Mouse (Mus musculus): ENCODE data around the gene Smarca2. TPM values are rescaled to one million over a fixed set of nuclear protein-coding genes. Genes with fewer than 3 reads are reported as not detected.
"Not testable (repeated sequence)": the region's sequence is repeated elsewhere in the genome, so short reads cannot be mapped to it uniquely, and the experiment has no call there.

The Smarca2 gene
- polyA plus RNA-seq, 1 experiment from 2014 or later: 29.6 TPM

DNA sequence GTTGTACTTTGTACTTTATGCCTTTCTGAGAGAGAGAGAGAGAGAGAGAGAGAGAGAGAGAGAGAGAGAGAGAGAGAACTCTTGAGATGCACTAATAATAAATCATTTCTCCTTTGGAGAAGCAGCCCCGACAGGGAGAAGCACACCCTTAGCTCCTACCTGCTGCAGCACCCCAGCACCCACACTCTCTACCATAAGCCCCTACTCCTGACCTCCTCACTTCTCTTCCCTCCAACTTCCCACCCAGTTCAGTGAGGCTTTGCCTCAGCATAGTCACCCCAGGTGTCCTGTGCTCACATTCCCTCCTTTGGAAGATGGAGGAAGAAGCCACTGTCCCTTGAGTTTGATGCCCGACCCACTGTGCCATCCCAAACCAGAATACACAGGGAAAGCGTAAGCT, 40.2 kb downstream of the Smarca2 start:
- H3K36me3 ChIP-seq (ENCODE audit: control insufficient read depth, insufficient read depth, low read length): peaks cover 4% of the 10 kb centered on the region; the same call in 1 of the 2 replicates
- no peaks in the 10 kb centered on the region for H3K4me1 ChIP-seq (ENCODE audit: control insufficient read depth, insufficient read depth, low read length)
- H3K27me3 ChIP-seq (replicated peaks; ENCODE audit: control insufficient read depth, insufficient read depth, low read length): no peaks in the 10 kb centered on the region
- 68% methylated on average over 3 of the region's 3 CpGs for WGBS
- H3K4me3 ChIP-seq (ENCODE audit: low read length): no peak overlapping the region
- H3K9me3 ChIP-seq (ENCODE audit: control insufficient read depth, low read length): no peaks in the 10 kb centered on the region
- no peak overlapping the region for H3K27ac ChIP-seq (ENCODE audit: low read length)
- H3K9ac ChIP-seq (ENCODE audit: low read depth, low read length): no peak overlapping the region
- H3K4me2 ChIP-seq (ENCODE audit: low read depth, low read length): no peak overlapping the region
- ATAC-seq: no peak

DNA sequence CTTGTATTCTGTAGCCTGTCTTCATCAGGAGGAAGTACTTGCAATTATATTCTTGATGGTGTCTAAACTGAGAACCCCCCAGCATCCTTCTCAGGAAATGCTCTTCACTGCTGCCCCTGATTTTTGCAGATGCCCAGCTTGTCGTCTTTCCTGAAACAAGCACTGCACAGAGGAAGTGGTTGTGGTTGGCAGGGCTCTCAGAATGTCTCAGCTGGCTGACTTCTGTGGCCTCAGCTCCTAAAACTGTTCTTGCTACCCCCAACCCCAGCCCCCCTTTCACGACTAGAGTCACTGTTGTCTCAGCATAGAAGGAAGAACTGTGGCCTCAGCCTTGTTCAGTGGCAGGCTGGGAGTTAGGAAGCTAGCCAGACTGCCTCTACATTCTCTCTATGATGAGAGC, 41.3 kb downstream of the Smarca2 start:
- 46% methylated on average over 2 of the region's 2 CpGs for WGBS
- no peaks in the 10 kb centered on the region for H3K36me3 ChIP-seq (ENCODE audit: control insufficient read depth, insufficient read depth, low read length)
- H3K9me3 ChIP-seq (ENCODE audit: control insufficient read depth, low read length): no peaks in the 10 kb centered on the region
- no peaks in the 10 kb centered on the region for H3K27me3 ChIP-seq (replicated peaks; ENCODE audit: control insufficient read depth, insufficient read depth, low read length)
- ATAC-seq: no peak
- H3K27ac ChIP-seq (ENCODE audit: low read length): no peak overlapping the region
- no peak overlapping the region for H3K9ac ChIP-seq (ENCODE audit: low read depth, low read length)
- H3K4me1 ChIP-seq (ENCODE audit: control insufficient read depth, insufficient read depth, low read length): no peaks in the 10 kb centered on the region
- H3K4me2 ChIP-seq (ENCODE audit: low read depth, low read length): no peak overlapping the region
- no peak overlapping the region for H3K4me3 ChIP-seq (ENCODE audit: low read length)

DNA sequence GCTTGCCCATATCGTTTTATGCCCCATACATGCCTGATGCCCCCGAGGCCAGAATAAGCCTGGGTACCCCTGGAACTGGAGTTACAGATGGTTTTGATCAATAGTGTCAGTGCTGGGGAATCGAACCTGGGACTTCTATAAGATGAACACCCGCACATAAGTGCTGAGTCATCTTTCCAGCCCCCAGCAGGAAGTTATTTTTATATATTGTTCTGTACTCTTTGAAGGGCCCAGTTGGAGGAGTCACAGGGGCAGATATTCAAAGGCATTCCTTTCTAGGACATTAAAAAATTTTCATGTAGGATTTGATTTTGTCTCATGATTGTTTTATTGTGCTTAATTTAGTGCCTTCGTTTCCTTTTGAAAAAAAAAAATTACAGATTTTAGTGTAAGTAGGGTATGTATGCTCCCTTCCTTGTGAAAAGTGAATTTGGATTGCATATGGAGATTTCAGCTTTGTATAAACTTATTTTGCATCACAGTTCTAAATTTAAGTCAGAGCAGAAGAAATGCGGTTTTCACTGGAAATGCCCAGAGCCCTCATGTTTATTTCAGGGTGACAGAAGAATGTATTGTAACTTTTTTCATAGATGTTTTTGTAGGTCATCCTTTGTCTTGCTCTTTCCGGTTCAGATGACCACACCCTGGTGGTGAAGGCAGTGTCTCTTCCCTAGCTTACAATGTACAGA, 45.9 kb downstream of the Smarca2 start:
- Histone ChIP-seq H3K4me2 (ENCODE audit: low read depth, low read length) (no peak overlapping the region), H3K27ac (ENCODE audit: low read length) (no peak overlapping the region), H3K4me3 (ENCODE audit: low read length) (no peak overlapping the region), H3K27me3 (replicated peaks; ENCODE audit: control insufficient read depth, insufficient read depth, low read length) (no peaks in the 10 kb centered on the region), H3K4me1 (ENCODE audit: control insufficient read depth, insufficient read depth, low read length) (no peaks in the 10 kb centered on the region), H3K36me3 (ENCODE audit: control insufficient read depth, insufficient read depth, low read length) (no peaks in the 10 kb centered on the region), H3K9ac (ENCODE audit: low read depth, low read length) (no peak overlapping the region), H3K9me3 (ENCODE audit: control insufficient read depth, low read length) (no peaks in the 10 kb centered on the region)
- 90% methylated on average over 7 of the region's 7 CpGs for WGBS
- no peak for ATAC-seq

DNA sequence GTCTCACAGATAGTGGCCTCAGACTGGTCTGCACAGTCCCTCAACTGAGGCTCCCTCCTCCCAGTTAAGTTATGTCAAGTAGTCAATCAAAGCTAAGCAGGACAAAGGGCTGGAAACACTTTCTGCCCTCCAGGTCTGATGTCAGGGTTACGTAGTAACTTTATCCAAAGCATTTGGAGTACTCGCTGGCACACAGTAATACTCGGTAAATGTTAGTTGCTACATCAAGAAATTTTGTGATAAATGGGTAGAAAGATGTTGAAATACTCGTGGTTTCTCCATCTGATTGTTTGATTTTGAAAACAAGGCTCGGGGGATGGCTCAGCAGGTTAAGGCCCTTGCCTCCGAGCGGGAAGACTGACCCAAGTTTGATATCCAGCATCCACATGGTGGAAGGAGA, 53.5 kb downstream of the Smarca2 start:
- H3K9me3 ChIP-seq (ENCODE audit: control insufficient read depth, low read length): no peaks in the 10 kb centered on the region
- no peak overlapping the region for H3K4me2 ChIP-seq (ENCODE audit: low read depth, low read length)
- WGBS: 85% methylated on average over 7 of the region's 7 CpGs
- H3K4me3 ChIP-seq (ENCODE audit: low read length): no peak overlapping the region
- ATAC-seq: no peak
- no peak overlapping the region for H3K27ac ChIP-seq (ENCODE audit: low read length)
- no peaks in the 10 kb centered on the region for H3K27me3 ChIP-seq (replicated peaks; ENCODE audit: control insufficient read depth, insufficient read depth, low read length)
- no peak overlapping the region for H3K9ac ChIP-seq (ENCODE audit: low read depth, low read length)
- H3K4me1 ChIP-seq (ENCODE audit: control insufficient read depth, insufficient read depth, low read length): no peaks in the 10 kb centered on the region
- no peaks in the 10 kb centered on the region for H3K36me3 ChIP-seq (ENCODE audit: control insufficient read depth, insufficient read depth, low read length)

DNA sequence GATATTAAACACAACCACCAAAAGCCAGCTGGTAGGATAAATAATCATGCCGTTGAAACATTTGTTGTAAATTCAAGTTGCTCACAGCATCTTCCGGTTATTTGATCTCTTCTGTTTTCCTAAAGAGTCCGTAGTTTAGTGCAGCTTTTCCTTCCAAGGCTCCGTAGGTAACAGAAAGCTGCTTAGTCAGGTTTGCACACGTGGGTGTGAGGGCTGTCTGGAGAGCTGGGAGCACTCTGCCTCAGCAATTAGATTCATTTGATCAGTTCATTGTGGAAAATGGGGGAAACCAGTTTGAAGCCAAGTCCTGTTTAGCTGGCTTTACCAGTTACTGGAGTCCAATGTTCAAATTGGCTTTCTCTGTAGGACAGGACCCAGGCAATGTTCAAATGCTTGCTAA, 55.1 kb downstream of the Smarca2 start:
- Histone ChIP-seq H3K4me2 (ENCODE audit: low read depth, low read length) (no peak overlapping the region), H3K27me3 (replicated peaks; ENCODE audit: control insufficient read depth, insufficient read depth, low read length) (no peaks in the 10 kb centered on the region), H3K9ac (ENCODE audit: low read depth, low read length) (no peak overlapping the region), H3K9me3 (ENCODE audit: control insufficient read depth, low read length) (no peaks in the 10 kb centered on the region), H3K4me3 (ENCODE audit: low read length) (no peak overlapping the region), H3K27ac (ENCODE audit: low read length) (no peak overlapping the region), H3K36me3 (ENCODE audit: control insufficient read depth, insufficient read depth, low read length) (no peaks in the 10 kb centered on the region), H3K4me1 (ENCODE audit: control insufficient read depth, insufficient read depth, low read length) (no peaks in the 10 kb centered on the region)
- WGBS: 72% methylated on average over 5 of the region's 5 CpGs
- ATAC-seq: peak; percentile 58; the same call in 1 of the 2 replicates

DNA sequence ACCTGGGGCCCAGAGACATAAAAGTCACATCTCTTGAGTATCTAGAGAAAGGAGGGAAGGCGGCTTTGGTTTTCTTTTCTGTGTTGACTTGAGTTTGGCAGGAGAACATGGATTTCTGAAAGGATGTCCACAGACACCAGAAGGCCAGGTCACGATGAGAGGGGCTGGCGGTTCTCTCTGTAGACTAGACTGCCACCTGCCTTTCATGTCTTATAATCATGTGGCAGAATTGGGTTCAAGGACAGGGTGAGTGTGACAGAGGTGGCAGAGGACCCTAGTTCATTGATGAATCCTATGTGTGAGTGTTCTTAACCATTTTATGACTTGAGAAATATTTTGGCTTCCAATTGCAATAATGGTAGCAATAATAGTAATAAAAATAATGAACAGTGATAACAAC, 56.3 kb downstream of the Smarca2 start:
- Histone ChIP-seq H3K4me1 (ENCODE audit: control insufficient read depth, insufficient read depth, low read length) (no peaks in the 10 kb centered on the region), H3K4me2 (ENCODE audit: low read depth, low read length) (no peak overlapping the region), H3K36me3 (ENCODE audit: control insufficient read depth, insufficient read depth, low read length) (no peaks in the 10 kb centered on the region), H3K9me3 (ENCODE audit: control insufficient read depth, low read length) (no peaks in the 10 kb centered on the region), H3K27me3 (replicated peaks; ENCODE audit: control insufficient read depth, insufficient read depth, low read length) (no peaks in the 10 kb centered on the region), H3K9ac (ENCODE audit: low read depth, low read length) (no peak overlapping the region), H3K4me3 (ENCODE audit: low read length) (no peak overlapping the region), H3K27ac (ENCODE audit: low read length) (no peak overlapping the region)
- no peak for ATAC-seq
- WGBS: 87% methylated on average over 3 of the region's 3 CpGs

DNA sequence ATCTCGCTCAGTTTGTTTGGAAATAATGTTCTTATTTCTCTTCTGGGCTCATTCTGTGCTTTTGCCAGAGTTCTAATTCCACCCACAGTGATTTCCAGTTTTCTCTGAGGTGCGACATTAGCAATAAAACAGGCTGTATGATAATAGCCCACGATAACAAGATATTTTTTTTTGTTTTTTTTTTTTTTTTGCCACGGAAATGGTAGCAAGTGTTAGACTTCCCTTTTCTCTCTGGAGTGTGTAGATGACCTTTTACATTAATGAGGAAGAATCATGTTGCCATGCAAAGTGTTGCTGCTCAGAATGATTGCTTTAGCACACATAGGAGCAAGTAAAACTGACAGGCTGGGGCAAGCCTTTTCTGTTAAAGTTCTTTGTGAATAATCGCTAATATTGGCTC, 61.5 kb downstream of the Smarca2 start:
- 70% methylated on average over 5 of the region's 5 CpGs for WGBS

DNA sequence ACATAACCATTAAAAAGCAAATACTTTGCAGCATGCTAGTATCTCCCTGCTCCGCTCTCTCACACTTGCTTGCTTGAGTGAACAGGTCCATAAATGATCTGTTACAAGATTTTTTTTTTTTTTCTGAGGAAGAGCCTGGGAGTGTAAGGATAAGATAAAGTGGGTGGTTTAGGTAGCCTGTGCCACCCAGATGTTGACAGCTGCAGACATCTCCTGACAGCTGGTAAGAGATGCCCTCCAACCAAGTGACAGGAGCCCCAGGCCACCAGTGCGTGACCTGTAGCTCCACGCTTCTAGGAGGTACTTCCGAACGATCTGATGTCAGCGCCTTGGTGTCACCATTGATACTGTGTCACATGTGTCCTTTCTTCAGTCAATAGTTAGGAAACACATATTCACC, 65.2 kb downstream of the Smarca2 start:
- Histone ChIP-seq H3K27me3 (replicated peaks; ENCODE audit: control insufficient read depth, insufficient read depth, low read length) (no peaks in the 10 kb centered on the region), H3K4me3 (ENCODE audit: low read length) (no peak overlapping the region), H3K36me3 (ENCODE audit: control insufficient read depth, insufficient read depth, low read length) (no peaks in the 10 kb centered on the region; the same call in 1 of the 2 replicates), H3K4me2 (ENCODE audit: low read depth, low read length) (no peak overlapping the region), H3K4me1 (ENCODE audit: control insufficient read depth, insufficient read depth, low read length) (no peaks in the 10 kb centered on the region), H3K9ac (ENCODE audit: low read depth, low read length) (no peak overlapping the region), H3K9me3 (ENCODE audit: control insufficient read depth, low read length) (no peaks in the 10 kb centered on the region), H3K27ac (ENCODE audit: low read length) (no peak overlapping the region)
- no peak for ATAC-seq
- 96% methylated on average over 6 of the region's 6 CpGs for WGBS

More for the DNA sequence above, 61.5 kb downstream of the Smarca2 start:
- H3K27me3 ChIP-seq (replicated peaks; ENCODE audit: control insufficient read depth, insufficient read depth, low read length): no peaks in the 10 kb centered on the region
- no peak overlapping the region for H3K9ac ChIP-seq (ENCODE audit: low read depth, low read length)
- H3K4me3 ChIP-seq (ENCODE audit: low read length): no peak overlapping the region
- ATAC-seq: no peak
- H3K36me3 ChIP-seq (ENCODE audit: control insufficient read depth, insufficient read depth, low read length): no peaks in the 10 kb centered on the region
- H3K27ac ChIP-seq (ENCODE audit: low read length): no peak overlapping the region
- no peaks in the 10 kb centered on the region for H3K9me3 ChIP-seq (ENCODE audit: control insufficient read depth, low read length)
- no peak overlapping the region for H3K4me2 ChIP-seq (ENCODE audit: low read depth, low read length)
- H3K4me1 ChIP-seq (ENCODE audit: control insufficient read depth, insufficient read depth, low read length): no peaks in the 10 kb centered on the region

DNA sequence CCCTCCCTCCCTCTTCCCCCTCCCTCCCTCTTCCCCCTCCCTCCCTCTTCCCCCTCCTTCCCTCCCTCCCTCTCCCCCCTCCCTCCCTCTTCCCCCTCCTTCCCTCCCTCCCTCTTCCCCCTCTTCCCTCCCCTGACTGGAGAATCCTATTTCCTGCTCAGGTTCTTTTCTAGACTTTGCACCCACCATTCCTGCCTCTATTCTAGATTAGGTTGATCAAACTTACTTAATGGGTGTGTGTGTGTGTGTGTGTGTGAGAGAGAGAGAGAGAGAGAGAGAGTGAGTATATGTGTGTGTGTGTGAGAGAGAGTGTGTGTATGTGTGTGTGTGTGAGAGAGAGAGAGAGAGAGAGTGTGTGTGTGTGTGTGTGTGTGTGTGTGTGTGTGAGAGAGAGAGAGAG, 66.6 kb downstream of the Smarca2 start:
- H3K4me3 ChIP-seq (ENCODE audit: low read length); ATAC-seq; H3K36me3 ChIP-seq (ENCODE audit: control insufficient read depth, insufficient read depth, low read length); H3K4me1 ChIP-seq (ENCODE audit: control insufficient read depth, insufficient read depth, low read length); H3K9me3 ChIP-seq (ENCODE audit: control insufficient read depth, low read length); H3K27ac ChIP-seq (ENCODE audit: low read length); H3K4me2 ChIP-seq (ENCODE audit: low read depth, low read length); H3K9ac ChIP-seq (ENCODE audit: low read depth, low read length); H3K27me3 ChIP-seq (replicated peaks; ENCODE audit: control insufficient read depth, insufficient read depth, low read length): not testable (repeated sequence)

DNA sequence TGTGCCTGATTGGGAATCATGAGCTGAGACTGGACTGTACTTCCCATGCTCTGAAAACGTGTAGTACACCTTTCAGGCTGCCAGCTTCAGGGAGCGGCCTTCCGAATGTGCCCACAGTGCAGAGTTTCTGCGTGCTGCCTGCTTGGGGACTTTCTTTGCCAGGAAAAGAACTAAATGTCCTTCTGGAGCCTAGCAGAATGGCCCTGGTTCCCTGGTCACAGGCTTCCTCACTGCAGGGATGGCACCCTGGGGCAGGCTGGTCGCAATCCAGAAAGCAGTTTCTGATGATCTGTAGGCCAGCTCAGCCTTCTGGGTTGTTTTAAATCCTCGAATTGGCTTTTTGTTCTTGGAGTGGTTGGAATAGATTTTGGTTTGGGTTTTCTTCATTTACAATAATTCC, 71.1 kb downstream of the Smarca2 start:
- 63% methylated on average over 6 of the region's 6 CpGs for WGBS
- Histone ChIP-seq H3K27me3 (replicated peaks; ENCODE audit: control insufficient read depth, insufficient read depth, low read length) (no peaks in the 10 kb centered on the region), H3K9ac (ENCODE audit: low read depth, low read length) (no peak overlapping the region), H3K4me1 (ENCODE audit: control insufficient read depth, insufficient read depth, low read length) (no peaks in the 10 kb centered on the region), H3K4me3 (ENCODE audit: low read length) (no peak overlapping the region), H3K36me3 (ENCODE audit: control insufficient read depth, insufficient read depth, low read length) (no peaks in the 10 kb centered on the region; the same call in 1 of the 2 replicates), H3K27ac (ENCODE audit: low read length) (no peak overlapping the region), H3K9me3 (ENCODE audit: control insufficient read depth, low read length) (no peaks in the 10 kb centered on the region), H3K4me2 (ENCODE audit: low read depth, low read length) (no peak overlapping the region)
- ATAC-seq: no peak

All from intestine, embryonic 16.5 days (tissue).